Mouse (Mus musculus) liver, embryonic 14.5 days (tissue): ENCODE results near the gene Usp47. TPM values are rescaled to one million over a fixed set of nuclear protein-coding genes. Genes with fewer than 3 reads are reported as not detected.

Experiments
- ATAC-seq: fragments of 200-750 bp; cut with Nextera tagmentation; 2 replicates; pipeline ENCODE4 v1.8.0; 2017; ENCODE audit warnings: moderate number of reproducible peaks, mild to moderate bottlenecking, moderate library complexity; ENCODE audit not compliant: insufficient read depth
- DNase-seq, 3 experiments: peaks; one replicate each; pipeline ENCODE4 v3.0.0-alpha.2; 2012 to 2013; ENCODE audit warnings: low read depth in 3 of 3, low spot score in 3 of 3
- H3K27ac ChIP-seq: fragments of 300-500 bp; sonication (generic); 2 replicates; pipeline ENCODE4 v1.5.1; 2014; ENCODE audit warnings: moderate library complexity, mild to moderate bottlenecking, control low read depth, inconsistent platforms
- H3K27me3 ChIP-seq: fragments of 300-500 bp; sonication (generic); 2 replicates; pipeline ENCODE4 v1.6.1; 2014; ENCODE audit warnings: mild to moderate bottlenecking, low read length, moderate library complexity; ENCODE audit not compliant: control insufficient read depth, insufficient read depth
- H3K36me3 ChIP-seq: fragments of 300-500 bp; sonication (generic); replicated peaks from 2 replicates; pipeline ENCODE4 v1.6.1; 2014; ENCODE audit warnings: low read depth; ENCODE audit not compliant: control insufficient read depth, insufficient read depth
- H3K4me1 ChIP-seq, 2 experiments: fragments of 200-500 bp in 1 of 2; fragments of 300-500 bp in 1 of 2; sonication (generic) in 1 of 2; replicated peaks; 2 replicates each; pipeline ENCODE4 v1.6.1; 2012 to 2014; ENCODE audit warnings: antibody characterized with exemption in 1 of 2, inconsistent platforms in 1 of 2, low read length in 1 of 2; ENCODE audit not compliant: control insufficient read depth in 2 of 2, insufficient read depth in 2 of 2
- H3K4me2 ChIP-seq: fragments of 300-500 bp; sonication (generic); 2 replicates; pipeline ENCODE4 v1.6.1; 2014; ENCODE audit warnings: low read depth, mild to moderate bottlenecking, control low read depth, moderate library complexity
- H3K4me3 ChIP-seq, 2 experiments: fragments of 200-500 bp in 1 of 2; fragments of 300-500 bp in 1 of 2; sonication (generic) in 1 of 2; 2 replicates each; pipeline ENCODE4 v1.5.1; 2012 to 2014; ENCODE audit warnings: low read depth in 2 of 2, low read length in 2 of 2, mild to moderate bottlenecking in 2 of 2, control low read depth in 1 of 2, inconsistent platforms in 1 of 2, moderate library complexity in 1 of 2; ENCODE audit not compliant: insufficient read depth in 1 of 2
- H3K9ac ChIP-seq: fragments of 300-500 bp; sonication (generic); replicated peaks from 2 replicates; pipeline ENCODE4 v1.6.1; 2014; ENCODE audit warnings: mild to moderate bottlenecking, control low read depth, moderate library complexity
- H3K9me3 ChIP-seq: fragments of 300-500 bp; sonication (generic); 2 replicates; pipeline ENCODE4 v1.6.1; 2016; ENCODE audit warnings: low read length, mixed read lengths; ENCODE audit not compliant: control insufficient read depth
- CTCF ChIP-seq: IDR thresholded peaks from 2 replicates; pipeline ENCODE4 v1.5.1; 2016; ENCODE audit warnings: antibody characterized with exemption, low read depth, control low read depth
- EP300 ChIP-seq: IDR thresholded peaks from 2 replicates; pipeline ENCODE4 v1.6.1; 2016; ENCODE audit warnings: antibody characterized with exemption, low read depth
- WGBS: fragments of 180-500 bp; shearing (Covaris S2); extraction: QIAGEN DNeasy Blood & Tissue Kit; methylation state at CpG from one replicate; pipeline ENCODE4 v1.1.7; 2014; ENCODE audit not compliant: insufficient replicate concordance; 5-methylcytosine and 5-hydroxymethylcytosine counted together
- polyA plus RNA-seq, 2 experiments: library from polyadenylated mRNA; depleted of rRNA in 1 of 2; stranded (reverse) in 1 of 2; unstranded in 1 of 2; fragments of >200 nt; fragmentation: Nextera tagmentation in 1 of 2; extraction: Ambion mirVana in 1 of 2; gene quantifications; 2 replicates each; pipeline versions ENCODE4 v1.2.1 to v1.2.3; 2012 to 2014

Usp47 gene
- polyA plus RNA-seq, 2 experiments: 11.4 to 20.3 TPM

GRCm38 (mm10) chr7:111985266-111985665 lies 38.0 kb upstream of the Usp47 start:
- H3K27ac ChIP-seq: no peak overlapping the region
- no peak overlapping the region for H3K4me2 ChIP-seq
- TF ChIP-seq EP300: no peak
- H3K9ac ChIP-seq: no peak overlapping the region
- 42% methylated on average over 4 of the region's 4 CpGs for WGBS
- H3K4me1 ChIP-seq: no peaks in the 10 kb centered on the region
- no peaks in the 10 kb centered on the region for H3K36me3 ChIP-seq
- no peak for DNase-seq
- no peak overlapping the region for H3K4me3 ChIP-seq
- H3K9me3 ChIP-seq: no peaks in the 10 kb centered on the region
- ATAC-seq: no peak
- no peaks in the 10 kb centered on the region for H3K27me3 ChIP-seq

- no peak for TF ChIP-seq CTCF
- no peak for TF ChIP-seq EP300
- H3K4me3 ChIP-seq: no peak overlapping the region
- H3K9ac ChIP-seq: no peak overlapping the region
- no peaks in the 10 kb centered on the region for H3K9me3 ChIP-seq
- H3K4me2 ChIP-seq: no peak overlapping the region
- no peaks in the 10 kb centered on the region for H3K36me3 ChIP-seq
- no peaks in the 10 kb centered on the region for H3K4me1 ChIP-seq
- 58% methylated on average over 3 of the region's 3 CpGs for WGBS
- DNase-seq (no peak), ATAC-seq (no peak)
- no peaks in the 10 kb centered on the region for H3K27me3 ChIP-seq
- H3K27ac ChIP-seq: no peak overlapping the region
These were observed 36.4 kb upstream of the Usp47 start for GRCm38 (mm10) chr7:111986906-111987305.

- H3K9me3 ChIP-seq: no peaks in the 10 kb centered on the region
These were observed 25.9 kb upstream of the Usp47 start for GRCm38 (mm10) chr7:111997441-111997840.

GRCm38 (mm10) chr7:111998446-111999004 lies 24.8 kb upstream of the Usp47 start:
- 50% methylated on average over 6 of the region's 6 CpGs for WGBS
- H3K36me3 ChIP-seq: no peaks in the 10 kb centered on the region

More at GRCm38 (mm10) chr7:111997441-111997840, 25.9 kb upstream of the Usp47 start:
- Histone ChIP-seq H3K27me3 (no peaks in the 10 kb centered on the region), H3K27ac (no peak overlapping the region), H3K36me3 (no peaks in the 10 kb centered on the region), H3K4me1 (no peaks in the 10 kb centered on the region), H3K4me2 (no peak overlapping the region), H3K4me3 (no peak overlapping the region), H3K9ac (no peak overlapping the region)
- ATAC-seq: no peak
- no peak for TF ChIP-seq EP300
- no peak for TF ChIP-seq CTCF
- WGBS: 57% methylated on average over 2 of the region's 2 CpGs
- no peak for DNase-seq

GRCm38 (mm10) chr7:111999376-111999775 lies 23.9 kb upstream of the Usp47 start:
- Histone ChIP-seq H3K27me3 (no peaks in the 10 kb centered on the region), H3K9me3 (no peaks in the 10 kb centered on the region), H3K9ac (no peak overlapping the region), H3K4me1 (no peaks in the 10 kb centered on the region), H3K4me3 (no peak overlapping the region), H3K27ac (no peak overlapping the region), H3K4me2 (no peak overlapping the region), H3K36me3 (no peaks in the 10 kb centered on the region)
- no peak for ATAC-seq
- TF ChIP-seq CTCF (no peak), EP300 (no peak)
- no peak for DNase-seq

More at GRCm38 (mm10) chr7:111998446-111999004, 24.8 kb upstream of the Usp47 start:
- ATAC-seq: no peak
- H3K9me3 ChIP-seq: no peaks in the 10 kb centered on the region
- no peak for DNase-seq
- no peaks in the 10 kb centered on the region for H3K4me1 ChIP-seq
- no peak overlapping the region for H3K4me3 ChIP-seq
- no peak for TF ChIP-seq EP300
- H3K27me3 ChIP-seq: no peaks in the 10 kb centered on the region
- H3K27ac ChIP-seq: no peak overlapping the region
- no peak overlapping the region for H3K9ac ChIP-seq
- H3K4me2 ChIP-seq: no peak overlapping the region
